Mouse (Mus musculus) layer of hippocampus, adult 9-11 months (tissue): ENCODE data around the gene Rpl26.

Experiments
- DNase-seq: peaks from one replicate; pipeline ENCODE4 v3.0.0; 2022

Gene Rpl26

GRCm38 (mm10) chr11:68891823-68892222, 9.6 kb upstream of the Rpl26 start:
- DNase-seq, result no peak

GRCm38 (mm10) chr11:68892233-68892832, 9.1 kb upstream of the Rpl26 start:
- no peak for DNase-seq

GRCm38 (mm10) chr11:68893911-68894464, 7.4 kb upstream of the Rpl26 start:
- no peak for DNase-seq

GRCm38 (mm10) chr11:68896247-68896646, 5.1 kb upstream of the Rpl26 start:
- DNase-seq, result no peak

- DNase-seq, result no peak
Observed at GRCm38 (mm10) chr11:68897120-68897519, 4.3 kb upstream of the Rpl26 start.

- no peak for DNase-seq
Observed at GRCm38 (mm10) chr11:68897838-68898237, 3.5 kb upstream of the Rpl26 start.

- no peak for DNase-seq
Observed at GRCm38 (mm10) chr11:68898790-68899189, 2.6 kb upstream of the Rpl26 start.

- DNase-seq, result no peak
Observed at GRCm38 (mm10) chr11:68899815-68900214, 1.6 kb upstream of the Rpl26 start.

- DNase-seq, result no peak
Observed at GRCm38 (mm10) chr11:68900519-68901350, 648 bp upstream of the Rpl26 start.

GRCm38 (mm10) chr11:68902047-68902364, 623 bp downstream of the Rpl26 start:
- no peak for DNase-seq

GRCm38 (mm10) chr11:68902367-68902766, 984 bp downstream of the Rpl26 start:
- DNase-seq, result no peak

GRCm38 (mm10) chr11:68902823-68903222, 1.4 kb downstream of the Rpl26 start:
- DNase-seq, result no peak

- DNase-seq, result no peak
Observed at GRCm38 (mm10) chr11:68903775-68904174, 2.4 kb downstream of the Rpl26 start.

GRCm38 (mm10) chr11:68904375-68905137, 3.2 kb downstream of the Rpl26 start:
- peak; percentile 64 for DNase-seq

GRCm38 (mm10) chr11:68905138-68905531, 3.8 kb downstream of the Rpl26 start:
- DNase-seq, result no peak

- DNase-seq, result no peak
Observed at GRCm38 (mm10) chr11:68905665-68906460, 4.5 kb downstream of the Rpl26 start.

GRCm38 (mm10) chr11:68906461-68906790, 5.0 kb downstream of the Rpl26 start:
- no peak for DNase-seq

GRCm38 (mm10) chr11:68907251-68907650, 5.9 kb downstream of the Rpl26 start:
- no peak for DNase-seq

- DNase-seq, result no peak
Observed at GRCm38 (mm10) chr11:68908846-68909503, 7.6 kb downstream of the Rpl26 start.

- DNase-seq, result no peak
Observed at GRCm38 (mm10) chr11:68911531-68912177, 10.3 kb downstream of the Rpl26 start.

GRCm38 (mm10) chr11:68914566-68914965, 13.2 kb downstream of the Rpl26 start:
- DNase-seq, result no peak

- no peak for DNase-seq
Observed at GRCm38 (mm10) chr11:68923191-68923590, 21.8 kb downstream of the Rpl26 start.
